Mouse (Mus musculus): ENCODE measurements around the gene Haus2.

Haus2 gene

GRCm38 (mm10) chr2:120663491-120664154 lies 54.4 kb downstream of the Haus2 start:
- DNase-seq (ENCODE audit: low spot score): no peak

DNA sequence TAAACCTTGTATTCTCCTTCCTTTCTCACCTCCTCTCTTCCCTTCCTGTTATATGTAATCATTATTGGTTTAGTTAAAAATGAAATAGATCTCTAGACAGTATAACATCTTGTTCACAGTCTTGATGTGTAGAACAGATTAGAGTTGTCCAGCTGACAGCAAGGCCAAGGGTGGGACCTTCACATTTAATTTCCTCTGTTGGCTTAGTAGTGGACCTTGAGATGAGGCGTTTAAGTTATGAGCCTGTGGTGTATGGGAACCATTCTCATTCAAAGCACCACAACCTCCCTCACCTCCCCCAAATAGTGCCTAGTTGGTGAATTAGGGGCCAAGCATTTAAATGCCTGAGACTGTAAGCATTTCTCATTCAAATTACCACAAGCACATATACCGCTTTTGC lies 58.3 kb downstream of the Haus2 start:
- no peak for DNase-seq (ENCODE audit: low spot score)

- no peak for DNase-seq (ENCODE audit: low spot score)
Observed at GRCm38 (mm10) chr2:120670253-120670652, 61.1 kb downstream of the Haus2 start.
